Mouse (Mus musculus): ENCODE measurements around the gene Lcn9. TPM values are rescaled to one million over a fixed set of nuclear protein-coding genes. Genes with fewer than 3 reads are reported as not detected.

Lcn9 gene
- polyA plus RNA-seq (2012; ENCODE audit: low replicate concordance) = not detected in 2 replicates

DNA sequence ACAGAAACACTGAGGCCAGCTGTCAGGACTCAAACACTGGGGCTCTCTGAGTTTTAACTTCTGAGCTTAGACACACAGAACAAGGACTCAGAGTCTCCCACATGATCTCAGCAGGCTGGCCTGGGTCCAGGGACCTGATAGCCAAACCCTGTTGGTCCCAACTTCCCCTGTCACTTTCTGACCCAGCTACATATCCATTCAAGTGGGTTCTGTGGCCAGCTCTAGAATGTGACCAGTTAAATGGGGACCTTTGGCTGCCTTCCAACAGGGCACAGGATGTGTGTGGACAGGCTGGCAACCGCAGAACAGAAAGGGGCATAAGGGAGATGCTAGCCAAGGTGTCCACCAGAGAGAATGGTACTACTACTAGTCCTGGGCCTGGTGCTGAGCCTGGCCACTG, at the start of gene Lcn9:
Gene Lcn9, plus strand, starts transcription at position 348 of the 400 bp plus-strand sequence.

GRCm38 (mm10) chr2:25776717-25777116, 46.2 kb upstream of the Lcn9 start, which contains the start of gene Lcn11:
Gene Lcn11 (plus strand): TSS chr2:25777017.

DNA sequence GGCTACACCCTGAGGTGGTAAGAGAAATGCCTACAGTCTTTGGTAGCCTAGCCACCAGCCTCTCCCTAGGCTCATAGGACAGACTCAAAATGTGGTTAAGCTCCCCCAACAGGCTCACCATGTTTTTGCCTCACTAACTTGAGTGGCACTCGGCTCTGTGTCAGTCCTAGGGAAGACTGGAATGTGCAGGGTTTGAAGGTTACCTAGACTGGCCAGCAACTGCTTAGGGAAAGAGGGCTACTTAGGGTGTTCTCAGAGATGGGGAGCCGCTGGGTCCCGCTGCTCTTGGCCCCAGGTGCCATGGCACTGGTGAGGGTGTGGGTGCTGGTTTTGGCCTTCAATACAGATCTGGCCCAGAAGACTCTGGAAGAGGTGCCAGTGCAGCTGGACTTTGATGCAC, 41.0 kb upstream of the Lcn9 start, which contains the start of gene Gm13539:
Gene Gm13539, plus strand, starts transcription at position 301 of the 400 bp plus-strand sequence.

DNA sequence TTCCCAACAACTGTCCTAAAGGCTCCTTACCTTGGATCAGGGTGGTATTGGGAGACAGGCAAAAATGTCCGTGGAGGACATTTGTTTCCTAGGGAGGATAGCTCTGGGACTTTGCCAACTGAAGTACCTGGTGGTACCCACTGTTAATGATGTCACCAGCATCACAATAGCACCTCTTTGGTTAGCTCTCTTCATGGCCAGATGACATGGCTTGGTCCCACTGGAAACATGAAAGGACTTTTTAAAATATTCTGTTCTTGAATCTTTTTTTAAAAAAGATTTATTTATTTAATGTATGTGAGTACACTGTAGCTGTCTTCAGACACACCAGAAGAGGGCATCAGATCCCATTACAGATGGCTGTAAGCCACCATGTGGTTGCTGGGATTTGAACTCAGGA, 7.2 kb upstream of the Lcn9 start, which contains the start of gene Glt6d1:
Gene Glt6d1, minus strand, starts transcription at position 101 of the 400 bp plus-strand sequence.

GRCm38 (mm10) chr2:25847226-25847625, 24.3 kb downstream of the Lcn9 start, which contains the start of gene Sohlh1:
Gene Sohlh1 (minus strand): TSS chr2:25847248.

DNA sequence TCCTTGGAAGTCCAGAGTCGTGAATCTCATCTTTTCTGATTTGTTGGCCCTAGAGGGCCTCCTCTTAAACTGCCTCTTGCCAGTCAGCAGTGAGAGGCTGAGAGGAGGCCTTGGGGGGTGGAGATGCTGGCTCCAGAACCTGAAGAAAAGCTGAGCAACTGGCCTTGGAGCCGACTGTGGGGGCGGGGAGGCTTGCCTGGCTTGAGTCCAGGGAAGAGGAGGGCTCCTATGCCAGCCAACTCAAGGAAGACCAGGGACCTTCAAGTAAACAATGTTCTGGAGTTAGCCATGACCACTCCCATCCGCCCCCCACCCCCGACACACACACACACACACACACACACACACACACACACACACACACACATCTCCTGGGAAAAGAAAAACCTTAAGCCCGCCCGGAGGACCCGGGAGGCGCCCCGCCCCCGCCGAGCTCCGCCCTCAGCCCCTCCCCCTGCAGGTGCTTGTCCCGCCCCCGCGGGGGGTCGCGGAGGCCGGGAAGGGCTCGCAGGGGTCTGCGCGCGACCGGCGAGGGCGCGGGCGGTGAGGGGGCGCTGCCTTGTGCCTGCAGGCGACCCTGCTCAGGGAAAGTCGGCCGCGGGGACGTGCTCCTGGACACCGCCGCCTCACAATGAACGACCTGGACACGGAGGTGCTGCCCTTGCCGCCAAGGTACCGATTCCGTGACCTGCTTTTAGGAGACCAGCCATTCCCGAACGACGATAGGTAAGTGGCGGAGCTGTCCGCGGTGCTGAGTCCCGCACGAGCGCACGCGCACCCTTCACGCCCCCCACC, 40.6 kb downstream of the Lcn9 start, which contains the start of gene Kcnt1:
Gene Kcnt1, plus strand, starts transcription at position 398 of the 795 bp plus-strand sequence.

Other genes with a start within 250 kb of the Lcn9 start
- 1.7 and 1.9 TPM in 2 replicates for gene Mamdc4, start 248.3 kb upstream of the Lcn9 start, polyA plus RNA-seq (2012; ENCODE audit: low replicate concordance)
- 2.9 and 5.8 TPM in 2 replicates for gene Phpt1, start 247.9 kb upstream of the Lcn9 start, polyA plus RNA-seq (2012; ENCODE audit: low replicate concordance)
- gene Ajm1, start 241.4 kb upstream of the Lcn9 start, polyA plus RNA-seq (2012; ENCODE audit: low replicate concordance) = 8.1 and 18.3 TPM in 2 replicates
- gene Rabl6, start 214.6 kb upstream of the Lcn9 start, polyA plus RNA-seq (2012; ENCODE audit: low replicate concordance) = 48.7 and 55.1 TPM in 2 replicates
- gene Ccdc183, start 205.5 kb upstream of the Lcn9 start, polyA plus RNA-seq (2012; ENCODE audit: low replicate concordance) = not detected in 2 replicates
- gene Tmem141, start 201.1 kb upstream of the Lcn9 start, polyA plus RNA-seq (2012; ENCODE audit: low replicate concordance) = 10.0 and 19.9 TPM in 2 replicates
- gene Fcna, start 195.1 kb upstream of the Lcn9 start, polyA plus RNA-seq (2012; ENCODE audit: low replicate concordance) = 145 and 166 TPM in 2 replicates
- gene Lcn8, start 170.0 kb upstream of the Lcn9 start, polyA plus RNA-seq (2012; ENCODE audit: low replicate concordance) = not detected in 2 replicates
- not detected in 2 replicates for gene Lcn5, start 165.2 kb upstream of the Lcn9 start, polyA plus RNA-seq (2012; ENCODE audit: low replicate concordance)
- gene Lcn6, start 146.4 kb upstream of the Lcn9 start, polyA plus RNA-seq (2012; ENCODE audit: low replicate concordance) = not detected in 2 replicates
- gene Lcn10, start 140.4 kb upstream of the Lcn9 start, polyA plus RNA-seq (2012; ENCODE audit: low replicate concordance) = not detected in 2 replicates
- gene Obp2a, start 123.1 kb upstream of the Lcn9 start, polyA plus RNA-seq (2012; ENCODE audit: low replicate concordance) = not detected in 2 replicates
- 189 and 405 TPM in 2 replicates for gene Bmyc, start 116.4 kb upstream of the Lcn9 start, polyA plus RNA-seq (2012; ENCODE audit: low replicate concordance)
- gene Obp2b, start 86.1 kb upstream of the Lcn9 start, polyA plus RNA-seq (2012; ENCODE audit: low replicate concordance) = not detected in 2 replicates
- not detected in 2 replicates for gene Lcn3, start 57.6 kb upstream of the Lcn9 start, polyA plus RNA-seq (2012; ENCODE audit: low replicate concordance)
- not detected in 2 replicates for gene Lcn11, start 46.1 kb upstream of the Lcn9 start, polyA plus RNA-seq (2012; ENCODE audit: low replicate concordance)
- not detected in 2 replicates for gene Gm13539, start 40.9 kb upstream of the Lcn9 start, polyA plus RNA-seq (2012; ENCODE audit: low replicate concordance)
- not detected in 2 replicates for gene Glt6d1, start 7.3 kb upstream of the Lcn9 start, polyA plus RNA-seq (2012; ENCODE audit: low replicate concordance)
- gene Sohlh1, start 24.1 kb downstream of the Lcn9 start, polyA plus RNA-seq (2012; ENCODE audit: low replicate concordance) = not detected in 2 replicates
- gene Kcnt1, start 40.6 kb downstream of the Lcn9 start, polyA plus RNA-seq (2012; ENCODE audit: low replicate concordance) = not detected in 2 replicates
- gene Camsap1, start 160.1 kb downstream of the Lcn9 start, polyA plus RNA-seq (2012; ENCODE audit: low replicate concordance) = 5.1 and 6.0 TPM in 2 replicates
- gene Ubac1, start 198.6 kb downstream of the Lcn9 start, polyA plus RNA-seq (2012; ENCODE audit: low replicate concordance) = 50.6 and 120 TPM in 2 replicates